Mouse (Mus musculus) thymus, adult 2 months (tissue): ENCODE results near the gene Sik3. TPM values are rescaled to one million over a fixed set of nuclear protein-coding genes. Genes with fewer than 3 reads are reported as not detected.
"Not testable (repeated sequence)": the region's sequence is repeated elsewhere in the genome, so short reads cannot be mapped to it uniquely, and the experiment has no call there.

Source experiments
- DNase-seq: peaks from one replicate; pipeline ENCODE4 v3.0.0; 2021
- H3K27ac ChIP-seq: fragments of 200-500 bp; 2 replicates; pipeline ENCODE4 v1.5.1; 2012; ENCODE audit warnings: low read length, control low read depth; ENCODE audit not compliant: control insufficient read depth, insufficient read depth
- H3K27me3 ChIP-seq: fragments of 200-500 bp; 2 replicates; pipeline ENCODE4 v1.6.1; 2012; ENCODE audit warnings: mild to moderate bottlenecking, low read length, moderate library complexity, mixed read lengths; ENCODE audit not compliant: control insufficient read depth, insufficient read depth
- H3K36me3 ChIP-seq: fragments of 200-500 bp; 2 replicates; pipeline ENCODE4 v1.6.1; 2012; ENCODE audit warnings: mild to moderate bottlenecking, low read length, moderate library complexity; ENCODE audit not compliant: control insufficient read depth, insufficient read depth
- H3K4me1 ChIP-seq: fragments of 200-500 bp; replicated peaks from 2 replicates; pipeline ENCODE4 v1.6.1; 2012; ENCODE audit warnings: low read length; ENCODE audit not compliant: control insufficient read depth, insufficient read depth
- H3K4me3 ChIP-seq: fragments of 200-500 bp; 2 replicates; pipeline ENCODE4 v1.5.1; 2012; ENCODE audit warnings: mild to moderate bottlenecking, low read length, control low read depth, moderate library complexity; ENCODE audit not compliant: control insufficient read depth, insufficient read depth
- CTCF ChIP-seq: fragments of 200-500 bp; IDR thresholded peaks from 2 replicates; pipeline ENCODE4 v1.5.1; 2012; ENCODE audit warnings: mild to moderate bottlenecking, control low read depth, low read length, moderate library complexity, borderline replicate concordance; ENCODE audit not compliant: control insufficient read depth, poor library complexity, insufficient read depth; ENCODE audit errors: extremely low read depth
- POLR2A ChIP-seq: fragments of 200-500 bp; IDR thresholded peaks from 2 replicates; pipeline ENCODE4 v1.6.1; 2012; ENCODE audit warnings: mild to moderate bottlenecking, low read length, control low read depth, moderate library complexity; ENCODE audit not compliant: control insufficient read depth, poor library complexity, insufficient read depth; ENCODE audit errors: extremely low read depth
- WGBS: fragments of 180-500 bp; shearing (Covaris S2); methylation state at CpG from one replicate; pipeline ENCODE4 v1.1.7; 2018; 5-methylcytosine and 5-hydroxymethylcytosine counted together
- polyA plus RNA-seq: library from polyadenylated mRNA; depleted of rRNA; stranded (reverse); fragments of >200 nt; gene quantifications from 2 replicates; pipeline ENCODE4 v1.2.3, GENCODE M21; 2012

The Sik3 gene
- polyA plus RNA-seq, 1 experiment = 29.4 TPM

GRCm38 (mm10) chr9:46119943-46120441, 107.4 kb downstream of the Sik3 start:
- 7% methylated on average over 6 of the region's 6 CpGs for WGBS
- TF ChIP-seq POLR2A (no peak), CTCF (no peak)
- Histone ChIP-seq H3K27me3 (no peaks in the 10 kb centered on the region), H3K4me3 (no peak overlapping the region), H3K4me1 (peaks cover 20% of the 10 kb centered on the region), H3K27ac (0 out of 2 replicates have a peak overlapping the region, but pooled peaks have one; percentile 41), H3K36me3 (0 out of 2 replicates have a peak, but pooled peaks cover 5% of the 10 kb centered on the region)
- peak; percentile 37 for DNase-seq

DNA sequence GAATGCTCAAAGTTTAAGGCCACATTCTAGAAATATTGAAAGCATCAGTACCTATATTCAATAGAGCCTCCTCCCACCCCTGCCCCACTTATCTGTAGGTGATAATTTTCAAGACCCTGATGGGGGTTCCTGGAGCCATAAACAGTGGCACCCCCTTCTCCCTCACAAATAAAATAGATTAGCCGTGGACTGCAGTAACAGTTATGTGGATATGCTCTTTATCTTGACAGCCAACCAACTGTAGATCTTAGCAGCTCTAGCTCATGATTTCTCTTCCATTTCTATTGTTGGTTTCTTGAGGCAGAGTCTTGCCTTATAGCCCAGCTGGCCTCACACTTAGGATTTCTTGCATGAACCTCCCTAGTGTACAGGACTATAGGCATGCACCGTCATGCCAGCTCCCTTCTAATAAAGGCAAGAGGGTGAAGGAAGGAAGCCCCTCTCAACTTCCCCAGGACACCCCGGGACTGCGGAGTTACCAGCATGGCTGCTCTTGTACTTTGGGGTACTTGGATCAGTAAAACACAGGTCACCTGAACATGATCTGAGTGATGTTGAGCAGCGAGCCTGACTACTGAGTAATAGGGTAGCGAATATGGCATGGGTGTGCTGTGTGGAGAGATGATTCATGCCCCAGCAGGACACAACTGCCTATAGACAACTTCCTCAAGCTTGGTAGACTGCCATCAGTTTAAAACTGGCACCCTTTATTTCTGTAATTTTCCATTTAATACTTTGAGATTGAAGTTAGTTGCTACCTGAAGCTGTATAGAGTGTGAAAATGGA, 108.0 kb downstream of the Sik3 start:
- Histone ChIP-seq H3K27ac (no peak overlapping the region), H3K4me1 (peaks cover 20% of the 10 kb centered on the region)

GRCm38 (mm10) chr9:46121486-46121885, 108.9 kb downstream of the Sik3 start:
- H3K27ac ChIP-seq = no peak overlapping the region

More for the DNA sequence above, 108.0 kb downstream of the Sik3 start:
- Histone ChIP-seq H3K36me3 (0 out of 2 replicates have a peak, but pooled peaks cover 5% of the 10 kb centered on the region), H3K27me3 (no peaks in the 10 kb centered on the region), H3K4me3 (no peak overlapping the region)
- DNase-seq = no peak
- TF ChIP-seq CTCF (no peak), POLR2A (no peak)
- 79% methylated on average over 6 of the region's 6 CpGs for WGBS

DNA sequence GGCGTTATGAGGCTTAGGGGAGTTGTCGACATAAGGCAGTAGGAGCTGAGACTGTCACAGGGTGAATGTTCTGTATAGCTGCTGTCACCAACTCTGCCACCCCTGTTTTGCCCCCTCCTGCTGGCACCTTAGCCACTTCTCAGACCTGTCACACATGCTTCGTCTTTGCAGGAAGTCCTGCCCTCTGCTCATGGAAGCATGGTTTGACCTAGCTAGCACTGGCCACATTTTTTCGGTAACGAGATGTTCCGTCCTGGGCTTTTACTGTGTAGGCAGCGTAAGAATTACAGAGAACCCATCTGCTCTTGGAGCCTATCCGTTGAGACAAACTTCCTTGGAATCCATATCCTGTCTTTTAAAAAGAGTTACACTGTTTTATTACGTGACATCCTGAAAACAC, 110.1 kb downstream of the Sik3 start:
- 94% methylated on average over 9 of the region's 9 CpGs for WGBS
- Histone ChIP-seq H3K27me3 (no peaks in the 10 kb centered on the region), H3K27ac (no peak overlapping the region), H3K4me3 (no peak overlapping the region), H3K4me1 (peaks cover 20% of the 10 kb centered on the region), H3K36me3 (0 out of 2 replicates have a peak, but pooled peaks cover 5% of the 10 kb centered on the region)
- no peak for TF ChIP-seq CTCF
- TF ChIP-seq POLR2A = no peak
- DNase-seq = no peak

More at GRCm38 (mm10) chr9:46121486-46121885, 108.9 kb downstream of the Sik3 start:
- Histone ChIP-seq H3K4me3 (no peak overlapping the region), H3K27me3 (no peaks in the 10 kb centered on the region), H3K36me3 (0 out of 2 replicates have a peak, but pooled peaks cover 5% of the 10 kb centered on the region), H3K4me1 (peaks cover 20% of the 10 kb centered on the region)
- TF ChIP-seq CTCF (no peak), POLR2A (no peak)
- no peak for DNase-seq
- 74% methylated on average over 4 of the region's 4 CpGs for WGBS

GRCm38 (mm10) chr9:46126295-46126694, 113.7 kb downstream of the Sik3 start:
- TF ChIP-seq CTCF (no peak), POLR2A (no peak)
- 0 out of 2 replicates have a peak, but pooled peaks cover 7% of the 10 kb centered on the region for H3K36me3 ChIP-seq
- DNase-seq = no peak
- no peaks in the 10 kb centered on the region for H3K27me3 ChIP-seq
- H3K4me3 ChIP-seq = no peak overlapping the region
- 97% methylated on average over 2 of the region's 2 CpGs for WGBS
- H3K4me1 ChIP-seq = 0 out of 2 replicates have a peak, but pooled peaks cover 4% of the 10 kb centered on the region
- H3K27ac ChIP-seq = no peak overlapping the region

- 94% methylated on average over 5 of the region's 5 CpGs for WGBS
- DNase-seq = no peak
- Histone ChIP-seq H3K4me1 (no peaks in the 10 kb centered on the region), H3K4me3 (no peak overlapping the region), H3K27ac (no peak overlapping the region), H3K36me3 (0 out of 2 replicates have a peak, but pooled peaks cover 11% of the 10 kb centered on the region), H3K27me3 (no peaks in the 10 kb centered on the region)
- no peak for TF ChIP-seq POLR2A
- no peak for TF ChIP-seq CTCF
Measured at GRCm38 (mm10) chr9:46127326-46127725, 114.7 kb downstream of the Sik3 start.

GRCm38 (mm10) chr9:46129241-46129640, 116.6 kb downstream of the Sik3 start:
- Histone ChIP-seq H3K4me3 (no peak overlapping the region), H3K4me1 (no peaks in the 10 kb centered on the region), H3K27ac (no peak overlapping the region), H3K36me3 (0 out of 2 replicates have a peak, but pooled peaks cover 6% of the 10 kb centered on the region), H3K27me3 (no peaks in the 10 kb centered on the region)
- DNase-seq = no peak
- TF ChIP-seq CTCF (no peak), POLR2A (no peak)
- WGBS = 86% methylated on average over 2 of the region's 2 CpGs

DNA sequence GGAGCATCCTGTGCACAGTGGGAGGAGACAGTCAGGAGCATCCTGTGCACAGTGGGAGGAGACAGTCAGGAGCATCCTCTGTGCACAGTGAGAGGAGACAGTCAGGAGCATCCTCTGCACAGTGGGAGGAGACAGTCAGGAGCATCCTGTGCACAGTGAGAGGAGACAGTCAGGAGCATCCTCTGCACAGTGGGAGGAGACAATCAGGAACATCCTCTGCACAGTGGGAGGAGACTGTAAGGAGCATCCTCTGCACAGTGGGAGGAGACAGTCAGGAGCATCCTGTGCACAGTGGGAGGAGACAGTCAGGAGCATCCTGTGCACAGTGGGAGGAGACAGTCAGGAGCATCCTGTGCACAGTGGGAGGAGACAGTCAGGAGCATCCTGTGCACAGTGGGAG, 120.2 kb downstream of the Sik3 start:
- not testable (repeated sequence) for DNase-seq, H3K36me3 ChIP-seq, H3K27me3 ChIP-seq, H3K4me3 ChIP-seq, H3K27ac ChIP-seq, H3K4me1 ChIP-seq
